Mouse (Mus musculus): ENCODE measurements around the gene Olfr593.
"Not testable (repeated sequence)": the region's sequence is repeated elsewhere in the genome, so short reads cannot be mapped to it uniquely, and the experiment has no call there.

Olfr593 gene

GRCm38 (mm10) chr7:103211562-103211961 is at the start of gene Olfr593:
Gene Olfr593, plus strand, starts transcription at chr7:103211862.
- no peaks in the 10 kb centered on the region for H3K27me3 ChIP-seq (ENCODE audit: insufficient read depth, low read length)
- H3K4me1 ChIP-seq (replicated peaks; ENCODE audit: low read depth, low read length): no peaks in the 10 kb centered on the region
- H3K36me3 ChIP-seq (ENCODE audit: insufficient read depth, low read length): no peaks in the 10 kb centered on the region
- no peak within 1 kb of the TSS for H3K4me3 ChIP-seq (replicated peaks; ENCODE audit: low read length)
- no peaks in the 10 kb centered on the region for H3K9me3 ChIP-seq (ENCODE audit: low read length)
- no peak for TF ChIP-seq CTCF (conservative IDR thresholded peaks at IDR 0.05; ENCODE audit: low read length)
- TF ChIP-seq POU5F1 (IDR thresholded peaks at IDR 0.05; ENCODE audit: borderline replicate concordance, low read length): no peak
- no peak for TF ChIP-seq NANOG (IDR thresholded peaks at IDR 0.05; ENCODE audit: borderline replicate concordance, low read length)

- no peak overlapping the region for H3K4me3 ChIP-seq (replicated peaks; ENCODE audit: low read length)
- H3K36me3 ChIP-seq (ENCODE audit: insufficient read depth, low read length): no peaks in the 10 kb centered on the region
- no peak for TF ChIP-seq POU5F1 (IDR thresholded peaks at IDR 0.05; ENCODE audit: borderline replicate concordance, low read length)
- no peak for TF ChIP-seq NANOG (IDR thresholded peaks at IDR 0.05; ENCODE audit: borderline replicate concordance, low read length)
- no peak for TF ChIP-seq CTCF (conservative IDR thresholded peaks at IDR 0.05; ENCODE audit: low read length)
- no peaks in the 10 kb centered on the region for H3K9me3 ChIP-seq (ENCODE audit: low read length)
- H3K4me1 ChIP-seq (replicated peaks; ENCODE audit: low read depth, low read length): no peaks in the 10 kb centered on the region
- no peaks in the 10 kb centered on the region for H3K27me3 ChIP-seq (ENCODE audit: insufficient read depth, low read length)
Observed at GRCm38 (mm10) chr7:103169697-103170096, 42.0 kb upstream of the Olfr593 start.

DNA sequence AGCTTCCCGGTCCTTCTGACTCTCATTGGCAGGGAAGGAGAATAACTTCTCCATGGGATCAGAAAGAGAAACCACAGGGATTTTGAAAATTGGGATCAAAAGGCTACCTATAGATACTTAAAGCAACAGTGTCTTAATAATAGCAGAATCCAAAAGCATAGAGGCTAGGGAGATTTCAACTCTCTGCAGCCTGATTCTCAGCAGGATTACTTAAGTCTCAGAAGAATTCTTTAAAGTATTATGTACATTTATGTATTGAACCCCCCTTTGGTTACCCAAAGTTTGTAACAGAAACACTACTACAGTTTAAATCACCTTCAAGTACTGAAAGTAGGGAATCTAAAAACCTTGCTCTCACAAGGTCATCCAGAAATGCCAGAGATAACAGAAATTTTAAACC is 33.4 kb upstream of the Olfr593 start, which contains the start of gene Olfr591:
Olfr591 (minus strand) TSS at position 101 of the 400 bp plus-strand sequence.
- Histone ChIP-seq H3K4me3 (replicated peaks; ENCODE audit: low read length) (no peak within 1 kb of the TSS), H3K36me3 (ENCODE audit: insufficient read depth, low read length) (no peaks in the 10 kb centered on the region), H3K4me1 (replicated peaks; ENCODE audit: low read depth, low read length) (no peaks in the 10 kb centered on the region), H3K9me3 (ENCODE audit: low read length) (peaks cover 22% of the 10 kb centered on the region), H3K27me3 (ENCODE audit: insufficient read depth, low read length) (no peaks in the 10 kb centered on the region)
- TF ChIP-seq NANOG (IDR thresholded peaks at IDR 0.05; ENCODE audit: borderline replicate concordance, low read length): no peak
- no peak for TF ChIP-seq POU5F1 (IDR thresholded peaks at IDR 0.05; ENCODE audit: borderline replicate concordance, low read length)
- TF ChIP-seq CTCF (conservative IDR thresholded peaks at IDR 0.05; ENCODE audit: low read length): no peak

GRCm38 (mm10) chr7:103184503-103184902 is 27.2 kb upstream of the Olfr593 start, which contains the start of gene Olfr592:
Gene Olfr592, plus strand, starts transcription at chr7:103184803.
- not testable (repeated sequence) for H3K4me1 ChIP-seq (replicated peaks; ENCODE audit: low read depth, low read length); H3K27me3 ChIP-seq (ENCODE audit: insufficient read depth, low read length); H3K36me3 ChIP-seq (ENCODE audit: insufficient read depth, low read length); H3K4me3 ChIP-seq (replicated peaks; ENCODE audit: low read length)
- peaks cover 25% of the 10 kb centered on the region for H3K9me3 ChIP-seq (ENCODE audit: low read length)

- not testable (repeated sequence) for H3K36me3 ChIP-seq (ENCODE audit: insufficient read depth, low read length); H3K27me3 ChIP-seq (ENCODE audit: insufficient read depth, low read length); H3K9me3 ChIP-seq (ENCODE audit: low read length); H3K4me1 ChIP-seq (replicated peaks; ENCODE audit: low read depth, low read length); H3K4me3 ChIP-seq (replicated peaks; ENCODE audit: low read length)
Observed at GRCm38 (mm10) chr7:103212050-103212449, 388 bp downstream of the Olfr593 start.

- no peaks in the 10 kb centered on the region for H3K9me3 ChIP-seq (ENCODE audit: low read length)
Observed at GRCm38 (mm10) chr7:103216696-103217095, 5.0 kb downstream of the Olfr593 start, which contains the start of gene Olfr594. Gene Olfr594, plus strand, starts transcription at chr7:103216996.

DNA sequence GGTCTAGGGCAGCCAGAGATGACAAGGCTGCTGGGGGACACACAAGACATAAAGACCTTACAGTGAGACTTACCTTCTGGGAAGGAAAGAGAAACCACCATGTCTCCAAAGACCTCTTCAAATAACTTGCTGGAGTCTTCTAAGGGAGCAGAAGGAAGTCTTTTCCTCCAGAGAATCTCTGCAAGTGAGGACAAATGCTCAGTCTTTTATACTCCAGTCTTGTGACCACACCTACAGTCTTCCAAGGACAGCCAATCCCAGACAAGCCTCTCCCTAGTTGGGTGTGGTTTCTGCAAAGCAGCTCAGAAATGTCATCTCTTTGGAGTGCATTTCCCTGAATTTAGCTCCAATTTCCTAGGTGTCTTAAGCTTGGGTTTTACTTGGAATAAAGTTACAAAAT is 40.7 kb downstream of the Olfr593 start, which contains the start of gene Usp17ld:
Usp17ld (minus strand) TSS at position 101 of the 400 bp plus-strand sequence.
- not testable (repeated sequence) for H3K36me3 ChIP-seq (ENCODE audit: insufficient read depth, low read length); H3K4me3 ChIP-seq (replicated peaks; ENCODE audit: low read length); H3K4me1 ChIP-seq (replicated peaks; ENCODE audit: low read depth, low read length); H3K27me3 ChIP-seq (ENCODE audit: insufficient read depth, low read length); H3K9me3 ChIP-seq (ENCODE audit: low read length)

More at GRCm38 (mm10) chr7:103216696-103217095, 5.0 kb downstream of the Olfr593 start, which contains the start of gene Olfr594:
- Histone ChIP-seq H3K4me3 (replicated peaks; ENCODE audit: low read length) (no peak within 1 kb of the TSS), H3K27me3 (ENCODE audit: insufficient read depth, low read length) (no peaks in the 10 kb centered on the region), H3K36me3 (ENCODE audit: insufficient read depth, low read length) (no peaks in the 10 kb centered on the region), H3K4me1 (replicated peaks; ENCODE audit: low read depth, low read length) (no peaks in the 10 kb centered on the region)
- no peak for TF ChIP-seq NANOG (IDR thresholded peaks at IDR 0.05; ENCODE audit: borderline replicate concordance, low read length)
- no peak for TF ChIP-seq POU5F1 (IDR thresholded peaks at IDR 0.05; ENCODE audit: borderline replicate concordance, low read length)
- no peak for TF ChIP-seq CTCF (conservative IDR thresholded peaks at IDR 0.05; ENCODE audit: low read length)
